Mouse (Mus musculus): Measurements from ENCODE around the gene Pde6c.

Gene Pde6c

GRCm38 (mm10) chr19:38143540-38144271, 11.1 kb downstream of the Pde6c start:
- no peak for DNase-seq (ENCODE audit: low read depth, low spot score)

- DNase-seq (ENCODE audit: low read depth, low spot score) = peak; percentile 84
Measured at GRCm38 (mm10) chr19:38156243-38156642, 23.7 kb downstream of the Pde6c start.

- no peak for DNase-seq (ENCODE audit: low read depth, low spot score)
Measured at GRCm38 (mm10) chr19:38161648-38162354, 29.2 kb downstream of the Pde6c start.

GRCm38 (mm10) chr19:38164633-38165032, 32.1 kb downstream of the Pde6c start:
- DNase-seq (ENCODE audit: low read depth, low spot score) = no peak

- no peak for DNase-seq (ENCODE audit: low read depth, low spot score)
Measured at GRCm38 (mm10) chr19:38179675-38180074, 47.1 kb downstream of the Pde6c start.

DNA sequence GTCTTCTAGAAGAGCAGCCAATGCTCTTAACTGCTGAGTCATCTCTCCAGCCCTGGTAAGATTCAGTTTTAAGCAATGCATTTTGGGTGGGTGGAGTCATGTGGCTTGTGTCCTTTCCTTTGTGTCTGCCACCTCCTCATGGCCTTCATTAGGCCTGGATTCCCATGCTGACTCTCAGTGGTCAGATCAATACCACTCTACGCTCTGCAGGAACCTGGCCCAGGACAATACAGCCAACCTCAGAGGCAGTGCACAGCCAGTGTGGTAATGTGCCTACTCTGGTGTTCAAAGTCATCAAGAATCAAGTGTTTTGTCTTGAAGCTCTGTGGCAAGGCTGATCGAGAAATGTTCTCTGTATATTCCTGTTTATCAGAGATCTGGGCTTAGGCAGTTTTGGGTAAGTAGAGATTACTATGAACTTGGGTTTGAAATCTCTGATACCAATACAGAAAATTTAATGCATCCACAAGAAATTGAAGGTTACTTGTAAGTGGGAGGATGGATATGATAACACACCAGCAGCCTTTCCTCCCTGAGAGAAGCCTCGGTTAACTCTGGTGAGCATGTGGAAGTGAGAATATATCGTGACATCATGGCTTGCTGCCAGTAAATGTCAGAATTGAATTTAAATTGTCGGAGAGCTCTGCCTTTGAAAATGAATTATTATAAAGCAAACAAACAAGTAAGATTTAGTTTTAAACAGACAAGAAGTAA, 54.2 kb downstream of the Pde6c start:
- DNase-seq (ENCODE audit: low read depth, low spot score) = peak; percentile 18

DNA sequence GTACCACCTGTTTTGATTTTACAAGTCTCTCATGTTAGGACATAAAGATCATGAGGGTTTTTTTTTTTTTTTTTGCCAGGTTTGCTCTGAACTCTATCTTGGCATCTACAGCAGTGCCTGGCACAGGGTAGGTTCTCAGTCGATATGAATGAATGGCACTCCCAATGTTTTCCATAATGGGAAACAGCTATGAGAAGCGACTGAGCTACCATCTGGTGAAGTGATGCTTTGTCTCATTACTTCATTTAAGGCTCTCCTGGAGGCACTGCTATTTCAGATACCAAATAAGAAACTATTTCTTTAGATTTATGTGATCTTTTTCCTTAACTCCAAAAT, 54.7 kb downstream of the Pde6c start:
- DNase-seq (ENCODE audit: low read depth, low spot score) = no peak

GRCm38 (mm10) chr19:38190606-38191005, 58.0 kb downstream of the Pde6c start:
- DNase-seq (ENCODE audit: low read depth, low spot score) = no peak

DNA sequence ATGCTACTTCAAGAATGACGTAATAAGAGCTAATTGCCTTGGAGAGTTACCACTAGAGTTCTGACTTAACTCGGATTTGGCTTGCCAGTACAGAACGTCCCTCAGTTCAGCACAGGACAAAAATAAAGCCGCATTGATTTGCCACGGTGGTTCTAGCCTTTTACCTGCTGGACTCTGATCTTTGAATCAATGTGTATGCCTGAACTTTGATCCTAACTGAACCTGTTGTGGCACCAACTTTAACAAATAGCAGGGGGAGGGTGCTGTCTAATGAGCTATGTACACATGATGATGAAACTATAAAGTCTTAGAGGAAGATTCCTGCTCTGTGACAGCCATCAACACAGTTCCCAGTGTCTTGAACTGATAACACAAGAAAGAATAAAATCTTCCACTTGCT, 58.9 kb downstream of the Pde6c start:
- no peak for DNase-seq (ENCODE audit: low read depth, low spot score)

DNA sequence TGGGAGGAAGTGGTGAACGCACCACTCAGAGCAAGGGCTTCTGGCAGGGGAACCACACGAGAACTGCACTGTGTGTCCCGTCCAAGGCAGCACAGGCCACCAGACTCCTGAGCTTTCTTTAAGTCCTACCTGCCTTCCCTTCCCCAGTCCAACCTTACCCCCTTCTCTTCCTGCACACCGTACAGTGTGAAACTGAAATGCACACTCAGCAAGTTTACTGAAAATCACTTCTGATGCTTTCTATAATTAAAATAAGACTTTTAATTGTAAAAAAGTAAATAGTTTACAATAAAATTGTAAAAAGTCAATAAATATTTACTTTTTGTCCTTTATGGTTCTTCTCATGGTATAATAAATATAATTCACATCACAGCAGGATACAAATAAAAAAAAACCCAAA, 62.7 kb downstream of the Pde6c start:
- no peak for DNase-seq (ENCODE audit: low read depth, low spot score)

GRCm38 (mm10) chr19:38198731-38199130, 66.2 kb downstream of the Pde6c start:
- peak; percentile 27 for DNase-seq (ENCODE audit: low read depth, low spot score)

GRCm38 (mm10) chr19:38206669-38207068, 74.1 kb downstream of the Pde6c start:
- peak; percentile 53 for DNase-seq (ENCODE audit: low read depth, low spot score)

GRCm38 (mm10) chr19:38217696-38218095, 85.1 kb downstream of the Pde6c start:
- DNase-seq (ENCODE audit: low read depth, low spot score) = no peak

DNA sequence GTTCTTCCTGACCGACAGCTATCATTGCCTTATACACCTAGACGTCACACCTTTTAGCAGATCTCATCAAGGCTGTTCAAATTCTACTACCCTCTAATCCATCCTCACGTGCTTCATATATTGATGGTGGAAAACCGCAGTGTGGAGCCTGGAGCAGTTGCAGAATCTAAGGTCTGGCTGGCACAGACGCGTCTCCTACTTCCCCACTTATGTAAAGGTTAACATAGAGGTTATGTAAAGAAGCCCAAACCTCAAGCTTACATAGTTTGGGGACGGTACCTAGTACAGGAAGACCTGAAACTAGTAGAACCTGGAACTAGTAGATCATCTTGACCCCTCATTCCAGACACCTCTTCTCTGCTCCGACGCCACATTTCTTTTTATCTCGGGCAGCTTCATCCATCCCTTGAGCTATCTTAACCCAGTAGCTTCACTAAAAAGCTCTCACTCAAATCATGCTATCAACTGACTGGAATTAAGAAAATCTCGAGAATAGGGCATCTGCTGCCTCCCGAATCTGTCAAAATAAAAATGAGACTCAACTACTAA, 90.8 kb downstream of the Pde6c start:
- DNase-seq (ENCODE audit: low read depth, low spot score) = no peak

DNA sequence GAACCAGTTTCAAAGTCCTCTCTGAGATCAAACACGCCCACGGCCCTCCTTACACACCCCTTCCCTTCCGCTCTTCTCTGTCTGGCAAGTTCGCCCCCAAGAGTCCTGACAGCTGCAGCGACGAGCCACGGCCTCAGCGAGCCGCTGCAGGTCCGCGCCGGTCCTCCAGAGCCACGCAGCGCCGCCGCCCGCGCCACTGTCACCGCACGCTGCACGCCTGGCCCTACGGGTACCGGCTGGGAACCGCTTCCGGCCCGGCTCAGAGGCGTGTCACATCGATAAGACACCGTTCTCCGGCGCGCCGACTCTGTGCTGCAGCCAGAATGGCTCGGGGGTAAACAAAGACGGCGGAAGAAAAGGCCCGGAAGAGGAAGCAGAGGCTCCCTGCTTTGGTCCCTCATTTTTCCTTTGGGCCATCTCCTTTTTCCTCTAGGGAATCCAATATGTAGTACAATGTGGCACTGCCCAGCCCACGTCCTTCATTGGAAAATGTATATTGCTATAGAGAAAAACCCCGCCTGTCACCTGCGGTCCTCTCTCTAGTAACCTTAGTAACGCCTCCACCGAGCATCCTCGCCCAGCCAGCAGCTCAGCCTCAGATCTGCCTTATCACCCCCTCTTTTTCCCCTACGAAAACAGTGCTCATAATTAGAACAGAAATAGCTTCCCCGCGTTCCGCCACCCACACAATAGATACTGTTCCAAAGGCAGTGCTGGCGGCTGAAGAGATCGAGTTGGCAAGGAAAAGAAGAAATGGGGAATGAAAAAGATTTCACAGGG, 91.5 kb downstream of the Pde6c start, which contains the start of gene Fra10ac1:
Fra10ac1 (minus strand) TSS at position 252 of the 780 bp plus-strand sequence.
- peak; percentile 95 for DNase-seq (ENCODE audit: low read depth, low spot score)

GRCm38 (mm10) chr19:38224685-38225060, 92.1 kb downstream of the Pde6c start:
- no peak for DNase-seq (ENCODE audit: low read depth, low spot score)

DNA sequence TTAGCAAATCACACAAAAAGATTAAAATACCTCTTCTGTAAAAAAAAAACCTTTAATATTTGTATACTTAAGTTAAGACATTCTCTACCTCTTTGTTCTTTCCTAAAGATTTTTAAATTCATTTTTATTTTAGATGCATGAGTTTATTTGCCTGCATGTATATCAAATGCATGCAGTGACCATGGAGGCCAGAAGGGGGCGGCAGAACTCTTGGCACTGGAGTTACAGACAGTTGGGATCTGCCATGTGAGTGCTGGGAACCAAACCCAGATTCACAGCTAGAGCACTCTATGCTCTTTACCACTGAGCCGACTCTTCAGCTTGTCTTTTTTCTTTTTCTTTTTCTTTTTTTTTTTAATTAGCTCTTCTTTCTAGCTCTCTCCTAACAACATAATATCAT, 96.1 kb downstream of the Pde6c start:
- peak; percentile 57 for DNase-seq (ENCODE audit: low read depth, low spot score)

GRCm38 (mm10) chr19:38232087-38232486, 99.5 kb downstream of the Pde6c start:
- DNase-seq (ENCODE audit: low read depth, low spot score) = no peak

GRCm38 (mm10) chr19:38232516-38232915, 99.9 kb downstream of the Pde6c start:
- peak; percentile 39 for DNase-seq (ENCODE audit: low read depth, low spot score)

All from ZHBTc4 (cell line).